Mouse (Mus musculus): ENCODE data around the gene Traf3ip1. TPM values are rescaled to one million over a fixed set of nuclear protein-coding genes. Genes with fewer than 3 reads are reported as not detected.
A peak's percentile ranks its signal among the peaks of the same experiment; 100 is the strongest.

The Traf3ip1 gene
- polyA plus RNA-seq, 1 experiment from 2014 or later = 4.8 TPM

GRCm38 (mm10) chr1:91533961-91534723 is 39.7 kb downstream of the Traf3ip1 start:
- WGBS = 61% methylated on average over 19 of the region's 19 CpGs
- no peaks in the 10 kb centered on the region for H3K9me3 ChIP-seq (replicated peaks)
- no peak overlapping the region for H3K9ac ChIP-seq
- H3K4me3 ChIP-seq = no peak overlapping the region
- no peak overlapping the region for H3K27ac ChIP-seq (ENCODE audit: poor library complexity, severe bottlenecking)
- H3K4me2 ChIP-seq = peak overlapping the region; percentile 15; the same call in 1 of the 2 replicates
- ATAC-seq (ENCODE audit: insufficient number of reproducible peaks, low FRiP score) = peak; percentile 38; the same call in 1 of the 2 replicates
- peaks cover 21% of the 10 kb centered on the region for H3K27me3 ChIP-seq (replicated peaks)
- H3K36me3 ChIP-seq = peaks cover 7% of the 10 kb centered on the region; the same call in 1 of the 2 replicates
- H3K4me1 ChIP-seq (replicated peaks) = peaks cover 17% of the 10 kb centered on the region; the same call in 1 of the 2 replicates

GRCm38 (mm10) chr1:91537786-91538569 is 43.5 kb downstream of the Traf3ip1 start:
- no peaks in the 10 kb centered on the region for H3K36me3 ChIP-seq
- peaks cover 26% of the 10 kb centered on the region for H3K27me3 ChIP-seq (replicated peaks)
- no peak overlapping the region for H3K4me3 ChIP-seq
- no peaks in the 10 kb centered on the region for H3K9me3 ChIP-seq (replicated peaks)
- H3K4me1 ChIP-seq (replicated peaks) = peaks cover 33% of the 10 kb centered on the region
- ATAC-seq (ENCODE audit: insufficient number of reproducible peaks, low FRiP score) = no peak
- 27% methylated on average over 22 of the region's 22 CpGs for WGBS
- peak overlapping the region; percentile 25 for H3K4me2 ChIP-seq
- H3K9ac ChIP-seq = no peak overlapping the region
- no peak overlapping the region for H3K27ac ChIP-seq (ENCODE audit: poor library complexity, severe bottlenecking)

- WGBS = 57% methylated on average over 1 of the region's 1 CpGs
- Histone ChIP-seq H3K4me3 (no peak overlapping the region), H3K27ac (ENCODE audit: poor library complexity, severe bottlenecking) (no peak overlapping the region), H3K9me3 (replicated peaks) (no peaks in the 10 kb centered on the region), H3K4me1 (replicated peaks) (peaks cover 28% of the 10 kb centered on the region), H3K4me2 (peak overlapping the region; percentile 25), H3K9ac (no peak overlapping the region), H3K27me3 (replicated peaks) (peaks cover 26% of the 10 kb centered on the region), H3K36me3 (no peaks in the 10 kb centered on the region)
- no peak for ATAC-seq (ENCODE audit: insufficient number of reproducible peaks, low FRiP score)
Measured at GRCm38 (mm10) chr1:91538570-91538929, 44.1 kb downstream of the Traf3ip1 start.

- H3K9ac ChIP-seq = peak overlapping the region; percentile 51; the same call in 1 of the 2 replicates
- H3K36me3 ChIP-seq = peaks cover 2% of the 10 kb centered on the region; the same call in 1 of the 2 replicates
- peak overlapping the region; percentile 89 for H3K4me2 ChIP-seq
- peaks cover 28% of the 10 kb centered on the region for H3K4me1 ChIP-seq (replicated peaks)
- H3K9me3 ChIP-seq (replicated peaks) = no peaks in the 10 kb centered on the region
- WGBS = 19% methylated on average over 6 of the region's 6 CpGs
- peak overlapping the region; percentile 76 for H3K4me3 ChIP-seq
- H3K27ac ChIP-seq (ENCODE audit: poor library complexity, severe bottlenecking) = peak overlapping the region; percentile 50; the same call in 1 of the 2 replicates
- no peak for ATAC-seq (ENCODE audit: insufficient number of reproducible peaks, low FRiP score)
- peaks cover 26% of the 10 kb centered on the region for H3K27me3 ChIP-seq (replicated peaks)
Measured at GRCm38 (mm10) chr1:91539246-91539645, 44.8 kb downstream of the Traf3ip1 start.

GRCm38 (mm10) chr1:91539704-91540270 is 45.3 kb downstream of the Traf3ip1 start:
- ATAC-seq (ENCODE audit: insufficient number of reproducible peaks, low FRiP score) = peak; percentile 26; the same call in 1 of the 2 replicates
- H3K4me1 ChIP-seq (replicated peaks) = peaks cover 28% of the 10 kb centered on the region
- peak overlapping the region; percentile 89 for H3K4me2 ChIP-seq
- peaks cover 26% of the 10 kb centered on the region for H3K27me3 ChIP-seq (replicated peaks)
- WGBS = 2% methylated on average over 22 of the region's 22 CpGs
- H3K36me3 ChIP-seq = peaks cover 7% of the 10 kb centered on the region
- H3K9me3 ChIP-seq (replicated peaks) = no peaks in the 10 kb centered on the region
- peak overlapping the region; percentile 51 for H3K9ac ChIP-seq
- H3K4me3 ChIP-seq = peak overlapping the region; percentile 76
- H3K27ac ChIP-seq (ENCODE audit: poor library complexity, severe bottlenecking) = peak overlapping the region; percentile 50

GRCm38 (mm10) chr1:91540271-91540826 is 45.9 kb downstream of the Traf3ip1 start, which contains the start of gene Asb1:
TSS of gene Asb1 (plus strand) at chr1:91540544.
- peak within 1 kb of the TSS; percentile 89 for H3K4me2 ChIP-seq
- no peaks in the 10 kb centered on the region for H3K9me3 ChIP-seq (replicated peaks)
- WGBS = under 1% methylated on average over 41 of the region's 41 CpGs
- peak within 1 kb of the TSS; percentile 88 for H3K9ac ChIP-seq
- peak within 1 kb of the TSS; percentile 50 for H3K27ac ChIP-seq (ENCODE audit: poor library complexity, severe bottlenecking)
- peaks cover 26% of the 10 kb centered on the region for H3K27me3 ChIP-seq (replicated peaks)
- peaks cover 13% of the 10 kb centered on the region for H3K36me3 ChIP-seq
- ATAC-seq (ENCODE audit: insufficient number of reproducible peaks, low FRiP score) = peak; percentile 94
- peaks cover 28% of the 10 kb centered on the region for H3K4me1 ChIP-seq (replicated peaks)
- H3K4me3 ChIP-seq = peak within 1 kb of the TSS; percentile 76

GRCm38 (mm10) chr1:91541042-91541592 is 46.7 kb downstream of the Traf3ip1 start:
- 14% methylated on average over 15 of the region's 15 CpGs for WGBS

GRCm38 (mm10) chr1:91543974-91544373 is 49.5 kb downstream of the Traf3ip1 start:
- Histone ChIP-seq H3K4me1 (replicated peaks) (peaks cover 24% of the 10 kb centered on the region), H3K4me3 (peak overlapping the region; percentile 10; the same call in 1 of the 2 replicates), H3K9me3 (replicated peaks) (no peaks in the 10 kb centered on the region), H3K27ac (ENCODE audit: poor library complexity, severe bottlenecking) (peak overlapping the region; percentile 64), H3K9ac (no peak overlapping the region), H3K27me3 (replicated peaks) (0 out of 2 replicates have a peak, but pooled peaks cover 5% of the 10 kb centered on the region), H3K4me2 (peak overlapping the region; percentile 48), H3K36me3 (peaks cover 45% of the 10 kb centered on the region)
- WGBS = 48% methylated on average over 4 of the region's 4 CpGs
- ATAC-seq (ENCODE audit: insufficient number of reproducible peaks, low FRiP score) = peak; percentile 43

More at GRCm38 (mm10) chr1:91541042-91541592, 46.7 kb downstream of the Traf3ip1 start:
- H3K27me3 ChIP-seq (replicated peaks) = peaks cover 23% of the 10 kb centered on the region
- H3K4me2 ChIP-seq = peak overlapping the region; percentile 89
- peak; percentile 0; the same call in 1 of the 2 replicates for ATAC-seq (ENCODE audit: insufficient number of reproducible peaks, low FRiP score)
- H3K9ac ChIP-seq = peak overlapping the region; percentile 88
- peaks cover 28% of the 10 kb centered on the region for H3K4me1 ChIP-seq (replicated peaks)
- H3K4me3 ChIP-seq = peak overlapping the region; percentile 76
- peaks cover 19% of the 10 kb centered on the region for H3K36me3 ChIP-seq
- no peaks in the 10 kb centered on the region for H3K9me3 ChIP-seq (replicated peaks)
- peak overlapping the region; percentile 50 for H3K27ac ChIP-seq (ENCODE audit: poor library complexity, severe bottlenecking)

GRCm38 (mm10) chr1:91545226-91545625 is 50.8 kb downstream of the Traf3ip1 start:
- Histone ChIP-seq H3K4me1 (replicated peaks) (peaks cover 18% of the 10 kb centered on the region), H3K9ac (no peak overlapping the region), H3K36me3 (peaks cover 50% of the 10 kb centered on the region), H3K9me3 (replicated peaks) (no peaks in the 10 kb centered on the region), H3K27me3 (replicated peaks) (no peaks in the 10 kb centered on the region), H3K4me2 (peak overlapping the region; percentile 48), H3K4me3 (no peak overlapping the region), H3K27ac (ENCODE audit: poor library complexity, severe bottlenecking) (peak overlapping the region; percentile 26)
- peak; percentile 43; the same call in 1 of the 2 replicates for ATAC-seq (ENCODE audit: insufficient number of reproducible peaks, low FRiP score)
- 79% methylated on average over 1 of the region's 1 CpGs for WGBS

GRCm38 (mm10) chr1:91547567-91547966 is 53.1 kb downstream of the Traf3ip1 start:
- no peak overlapping the region for H3K9ac ChIP-seq
- H3K4me3 ChIP-seq = no peak overlapping the region
- H3K36me3 ChIP-seq = peaks cover 58% of the 10 kb centered on the region
- H3K27ac ChIP-seq (ENCODE audit: poor library complexity, severe bottlenecking) = no peak overlapping the region
- no peaks in the 10 kb centered on the region for H3K9me3 ChIP-seq (replicated peaks)
- 96% methylated on average over 5 of the region's 5 CpGs for WGBS
- no peaks in the 10 kb centered on the region for H3K27me3 ChIP-seq (replicated peaks)
- peaks cover 4% of the 10 kb centered on the region for H3K4me1 ChIP-seq (replicated peaks)
- no peak overlapping the region for H3K4me2 ChIP-seq
- ATAC-seq (ENCODE audit: insufficient number of reproducible peaks, low FRiP score) = no peak
